Mouse (Mus musculus): ENCODE data around the gene Iqce. TPM values are rescaled to one million over a fixed set of nuclear protein-coding genes. Genes with fewer than 3 reads are reported as not detected.

Iqce gene
- total and polyA plus RNA-seq, 3 experiments = 6.4 to 21.2 TPM; not detected in 1

DNA sequence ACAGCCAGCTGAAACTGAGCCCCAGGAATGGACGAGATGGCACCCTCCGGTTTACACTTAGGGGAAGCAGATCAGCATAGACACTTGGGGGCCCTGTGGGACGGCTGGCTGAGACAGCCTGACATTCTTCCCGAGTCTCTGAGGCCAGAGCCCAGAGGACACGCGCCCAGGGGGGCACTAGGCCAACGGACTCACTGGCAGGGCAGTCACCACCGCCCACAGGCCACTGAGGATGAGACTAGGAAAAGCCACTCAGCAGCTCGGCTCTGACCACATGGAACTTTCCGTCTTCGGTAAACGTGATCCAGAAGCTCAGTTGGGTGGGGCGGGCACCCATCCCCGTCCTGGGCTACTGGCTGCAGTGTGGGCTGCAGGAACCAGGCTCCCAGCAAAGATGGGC, 62.3 kb downstream of the Iqce start:
- Histone ChIP-seq H3K79me2 (ENCODE audit: control insufficient read depth, insufficient read depth, low read length, poor library complexity) (no peaks in the 10 kb centered on the region; the same call in 1 of the 2 replicates), H3K9me3 (replicated peaks; ENCODE audit: insufficient read depth, low read length) (no peaks in the 10 kb centered on the region), H3K4me1 (ENCODE audit: control insufficient read depth in 1 of 2, insufficient read depth in 2 of 2, low read length in 2 of 2) (peaks cover 5 to 22% of the 10 kb centered on the region in 2 experiments), H3K27me3 (ENCODE audit: control insufficient read depth in 1 of 2, insufficient read depth in 2 of 2, low read length in 2 of 2) (no peaks in the 10 kb centered on the region), H3K9ac (ENCODE audit: control insufficient read depth, low read depth, low read length, poor library complexity, severe bottlenecking) (no peak overlapping the region), H3K4me3 (ENCODE audit: control insufficient read depth in 1 of 2, insufficient read depth in 1 of 2, low read depth in 2 of 2, low read length in 2 of 2) (no peak overlapping the region), H3K36me3 (ENCODE audit: control insufficient read depth in 1 of 2, insufficient read depth in 2 of 2, low read length in 2 of 2) (peaks cover 0 to 13% of the 10 kb centered on the region in 2 experiments; a peak in 2 of 4 replicates), H3K27ac (ENCODE audit: control insufficient read depth, low read depth, low read length) (no peak overlapping the region)
- TF ChIP-seq RAD21 (IDR thresholded peaks at IDR 0.05; ENCODE audit: low read depth, low read length) = no peak
- TF ChIP-seq USF2 (IDR thresholded peaks at IDR 0.05; ENCODE audit: borderline replicate concordance in 1 of 2, insufficient read depth in 1 of 2, low read depth in 1 of 2, low read length in 2 of 2) = no peak
- no peak for TF ChIP-seq ZNF384 (IDR thresholded peaks at IDR 0.05; ENCODE audit: low read depth, low read length)
- no peak for TF ChIP-seq RCOR1 (IDR thresholded peaks at IDR 0.05; ENCODE audit: low read depth, low read length)
- TF ChIP-seq POLR2A (IDR thresholded peaks at IDR 0.05; ENCODE audit: control insufficient read depth in 1 of 2, insufficient read depth in 1 of 2, low read depth in 1 of 2, low read length in 2 of 2, poor library complexity in 1 of 2) = no peak
- no peak for TF ChIP-seq BHLHE40 (IDR thresholded peaks at IDR 0.05; ENCODE audit: borderline replicate concordance, low read depth, low read length)
- TF ChIP-seq TBP (IDR thresholded peaks at IDR 0.05; ENCODE audit: low read depth, low read length) = no peak
- no peak for TF ChIP-seq MAFK (IDR thresholded peaks at IDR 0.05; ENCODE audit: borderline replicate concordance, low read depth, low read length)
- TF ChIP-seq MYB (IDR thresholded peaks at IDR 0.05; ENCODE audit: low read depth, low read length) = no peak
- TF ChIP-seq HCFC1 (IDR thresholded peaks at IDR 0.05; ENCODE audit: low read depth, low read length) = no peak
- TF ChIP-seq MEF2A (IDR thresholded peaks at IDR 0.05; ENCODE audit: extremely low read depth, insufficient replicate concordance, low read depth, low read length, poor library complexity, severe bottlenecking) = no peak
- no peak for TF ChIP-seq SMC3 (IDR thresholded peaks at IDR 0.05; ENCODE audit: low read depth, low read length)
- no peak for TF ChIP-seq ELF1 (IDR thresholded peaks at IDR 0.05; ENCODE audit: low read depth, low read length)
- TF ChIP-seq ZC3H11A (IDR thresholded peaks at IDR 0.05; ENCODE audit: low read depth, low read length) = no peak
- TF ChIP-seq TCF12 (IDR thresholded peaks at IDR 0.05; ENCODE audit: low read depth, low read length) = no peak
- no peak for TF ChIP-seq POLR2AphosphoS5 (IDR thresholded peaks at IDR 0.05; ENCODE audit: borderline replicate concordance, low read depth, low read length)
- DNase-seq (ENCODE audit: low read depth, low spot score) = no peak

GRCm38 (mm10) chr5:140639312-140639711, 62.9 kb downstream of the Iqce start:
- Histone ChIP-seq H3K36me3 (ENCODE audit: control insufficient read depth in 1 of 2, insufficient read depth in 2 of 2, low read length in 2 of 2) (peaks cover 0 to 10% of the 10 kb centered on the region in 2 experiments; a peak in 2 of 4 replicates), H3K4me1 (ENCODE audit: control insufficient read depth in 1 of 2, insufficient read depth in 2 of 2, low read length in 2 of 2) (peaks cover 5 to 18% of the 10 kb centered on the region in 2 experiments)
- TF ChIP-seq ZKSCAN1 (IDR thresholded peaks at IDR 0.05; ENCODE audit: low read depth, low read length) (no peak), TBP (IDR thresholded peaks at IDR 0.05; ENCODE audit: low read depth, low read length) (no peak), MYC (IDR thresholded peaks at IDR 0.05; ENCODE audit: low read depth, low read length) (no peak), UBTF (IDR thresholded peaks at IDR 0.05; ENCODE audit: borderline replicate concordance, insufficient read depth, low read depth, low read length) (no peak), MXI1 (IDR thresholded peaks at IDR 0.05; ENCODE audit: low read depth, low read length) (no peak), TCF12 (IDR thresholded peaks at IDR 0.05; ENCODE audit: low read depth, low read length) (no peak), JUND (IDR thresholded peaks at IDR 0.05; ENCODE audit: low read depth, low read length) (no peak), KAT2A (conservative IDR thresholded peaks at IDR 0.05; ENCODE audit: low read depth, low read length) (no peak), MAX (IDR thresholded peaks at IDR 0.05; ENCODE audit: low read length) (no peak), CHD2 (IDR thresholded peaks at IDR 0.05; ENCODE audit: low read length) (no peak), RAD21 (IDR thresholded peaks at IDR 0.05; ENCODE audit: low read depth, low read length) (no peak), POLR2AphosphoS2 (IDR thresholded peaks at IDR 0.05; ENCODE audit: low read length) (no peak), ZNF384 (IDR thresholded peaks at IDR 0.05; ENCODE audit: low read depth, low read length) (no peak), NELFE (IDR thresholded peaks at IDR 0.05; ENCODE audit: low read depth, low read length) (no peak), USF1 (IDR thresholded peaks at IDR 0.05; ENCODE audit: low read depth, low read length) (no peak), CHD1 (IDR thresholded peaks at IDR 0.05; ENCODE audit: low read depth, low read length) (no peak), HCFC1 (IDR thresholded peaks at IDR 0.05; ENCODE audit: low read depth, low read length) (no peak), SMC3 (IDR thresholded peaks at IDR 0.05; ENCODE audit: low read depth, low read length) (no peak)

More at GRCm38 (mm10) chr5:140639312-140639711, 62.9 kb downstream of the Iqce start:
- no peaks in the 10 kb centered on the region for H3K9me3 ChIP-seq (replicated peaks; ENCODE audit: insufficient read depth, low read length)
- no peak overlapping the region for H3K9ac ChIP-seq (ENCODE audit: control insufficient read depth, low read depth, low read length, poor library complexity, severe bottlenecking)
- no peaks in the 10 kb centered on the region for H3K27me3 ChIP-seq (ENCODE audit: control insufficient read depth in 1 of 2, insufficient read depth in 2 of 2, low read length in 2 of 2)
- no peak overlapping the region for H3K4me3 ChIP-seq (ENCODE audit: control insufficient read depth in 1 of 2, insufficient read depth in 1 of 2, low read depth in 2 of 2, low read length in 2 of 2)
- H3K27ac ChIP-seq (ENCODE audit: control insufficient read depth, low read depth, low read length) = no peak overlapping the region
- no peak for DNase-seq (ENCODE audit: low read depth, low spot score)
- H3K79me2 ChIP-seq (ENCODE audit: control insufficient read depth, insufficient read depth, low read length, poor library complexity) = no peaks in the 10 kb centered on the region

Data from MEL (cell line).